Mouse (Mus musculus) ES-Bruce4 (cell line): ENCODE measurements around the gene Pcnx4.

Experiments
- CTCF ChIP-seq: IDR thresholded peaks from one replicate; pipeline ENCODE4 v1.8.1; 2011; ENCODE audit warnings: low read depth, low read length
- EP300 ChIP-seq: IDR thresholded peaks from 2 replicates; pipeline ENCODE4 v1.6.1; 2011; ENCODE audit warnings: low read depth, low read length; ENCODE audit not compliant: insufficient read depth
- POLR2A ChIP-seq: IDR thresholded peaks from one replicate; pipeline ENCODE4 v1.8.1; 2011; ENCODE audit warnings: low read length; ENCODE audit not compliant: insufficient read depth

GRCm38 (mm10) chr12:72519352-72519751 is 16.8 kb upstream of the Pcnx4 start:
- TF ChIP-seq POLR2A (no peak), CTCF (no peak), EP300 (no peak)
